Mouse (Mus musculus): ENCODE data around the gene Gucy2e. TPM values are rescaled to one million over a fixed set of nuclear protein-coding genes. Genes with fewer than 3 reads are reported as not detected.

The Gucy2e gene
- not detected for total RNA-seq (2021)
- long read RNA-seq, experiment 1: 0 reads
- long read RNA-seq, experiment 2: 0 reads

GRCm38 (mm10) chr11:69236926-69237260, at the start of gene Gucy2e:
TSS of gene Gucy2e (minus strand) at chr11:69237036.
- no peak for DNase-seq

DNA sequence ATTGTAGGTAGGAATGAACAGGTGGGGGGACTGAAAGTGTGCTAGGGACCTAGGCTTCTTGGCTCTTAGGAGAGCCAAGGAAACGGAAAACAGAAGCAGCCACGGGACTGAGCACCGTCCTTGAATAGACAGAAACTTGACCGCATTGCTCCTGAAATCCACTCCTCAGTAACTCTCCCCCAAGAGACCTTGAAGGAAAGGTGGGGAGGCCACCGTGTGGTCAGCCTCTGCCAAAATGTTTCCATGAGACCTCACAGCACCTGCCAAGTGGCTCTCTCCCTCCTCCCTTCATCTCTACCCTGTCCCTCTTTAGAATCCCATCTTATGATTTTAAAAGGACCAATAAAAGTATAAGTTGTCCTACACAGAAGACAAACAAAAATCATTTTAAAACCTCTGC, 40.4 kb upstream of the Gucy2e start:
- no peak for DNase-seq

GRCm38 (mm10) chr11:69276081-69276480, 39.2 kb upstream of the Gucy2e start:
- no peak for DNase-seq

DNA sequence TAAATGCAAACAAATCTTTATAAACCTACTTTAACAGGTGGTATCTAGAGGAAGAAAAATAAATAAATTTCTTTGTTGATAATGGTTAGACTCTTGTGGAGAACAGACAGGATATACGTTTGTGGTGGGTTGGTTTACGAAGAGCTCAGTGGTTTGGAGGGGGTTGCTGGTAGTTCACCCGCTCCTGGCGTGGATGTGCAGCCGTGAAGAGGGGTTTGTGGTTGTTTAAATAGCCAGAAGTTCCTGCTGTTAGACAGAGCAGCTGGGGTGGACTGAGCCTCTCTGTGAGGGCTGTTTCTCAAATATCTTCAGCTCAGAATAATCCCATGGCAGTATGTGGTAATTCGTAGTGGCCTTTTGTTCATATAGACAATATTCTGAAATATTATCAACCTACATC, 38.8 kb upstream of the Gucy2e start:
- DNase-seq: no peak

- DNase-seq: peak; percentile 90
Measured at GRCm38 (mm10) chr11:69272122-69272740, 35.4 kb upstream of the Gucy2e start.

DNA sequence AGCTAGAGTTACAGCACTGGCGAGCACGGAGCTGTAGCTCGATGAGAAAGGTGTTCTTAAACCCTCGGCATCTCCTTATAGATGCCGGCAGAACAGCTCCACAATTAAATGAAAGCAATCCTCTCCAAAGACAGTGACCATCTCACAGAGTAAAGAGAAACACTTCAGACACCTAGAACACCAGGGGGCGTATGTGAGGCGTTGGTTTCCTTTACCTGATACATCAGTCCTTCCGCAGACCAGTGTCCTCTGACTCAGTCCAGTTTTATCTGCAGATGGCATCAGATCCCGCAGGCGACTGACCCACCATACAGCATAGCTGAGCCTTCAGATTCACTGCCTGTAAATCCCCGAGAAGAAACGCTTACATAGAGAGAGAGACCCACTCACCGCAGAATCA, 32.7 kb upstream of the Gucy2e start:
- DNase-seq: peak; percentile 78

GRCm38 (mm10) chr11:69268100-69268499, 31.3 kb upstream of the Gucy2e start:
- no peak for DNase-seq

GRCm38 (mm10) chr11:69267341-69267740, 30.5 kb upstream of the Gucy2e start:
- DNase-seq: no peak

- DNase-seq: peak; percentile 35
Measured at GRCm38 (mm10) chr11:69266253-69266652, 29.4 kb upstream of the Gucy2e start.

DNA sequence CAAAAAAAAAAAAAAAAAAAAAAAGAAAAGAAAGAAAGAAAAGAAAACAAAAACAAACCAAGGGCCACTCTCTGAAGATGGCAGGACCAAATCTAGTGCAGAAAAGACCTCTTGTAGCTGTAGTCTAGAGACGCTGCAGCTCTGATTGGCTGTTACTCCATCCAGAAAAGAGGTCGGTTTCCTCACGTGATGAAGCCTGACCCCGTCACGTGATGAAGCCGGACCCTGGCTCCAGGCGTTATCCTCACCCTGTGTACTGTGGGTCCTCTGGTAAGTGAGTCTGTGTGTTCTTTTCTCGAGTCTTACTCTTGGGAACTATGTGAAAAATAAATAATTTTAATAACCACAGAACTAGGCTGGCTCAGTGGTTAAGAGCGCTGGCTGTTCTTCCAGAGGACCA, 28.6 kb upstream of the Gucy2e start:
- no peak for DNase-seq

DNA sequence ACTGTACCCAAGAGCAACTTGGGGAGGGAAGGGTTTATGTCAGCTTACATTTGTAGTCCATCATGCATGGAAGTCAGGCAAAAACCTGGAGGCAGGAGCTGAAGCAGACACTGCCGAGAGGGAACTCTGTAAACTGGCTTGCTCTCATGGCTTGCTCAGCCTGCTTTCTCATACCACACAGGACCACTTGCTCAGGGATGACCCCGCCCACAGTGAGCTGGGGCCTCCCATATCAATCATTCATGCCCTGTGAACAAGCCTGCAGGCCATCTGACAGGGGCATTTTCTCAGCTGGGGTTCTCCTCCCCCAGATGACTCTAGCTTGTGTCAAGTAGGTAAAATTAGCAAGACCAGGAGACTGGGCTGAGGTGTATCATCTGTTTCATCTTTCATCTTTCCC, 27.4 kb upstream of the Gucy2e start:
- DNase-seq: no peak

GRCm38 (mm10) chr11:69260111-69260510, 23.3 kb upstream of the Gucy2e start:
- no peak for DNase-seq

GRCm38 (mm10) chr11:69258287-69258686, 21.5 kb upstream of the Gucy2e start:
- DNase-seq: peak; percentile 45

DNA sequence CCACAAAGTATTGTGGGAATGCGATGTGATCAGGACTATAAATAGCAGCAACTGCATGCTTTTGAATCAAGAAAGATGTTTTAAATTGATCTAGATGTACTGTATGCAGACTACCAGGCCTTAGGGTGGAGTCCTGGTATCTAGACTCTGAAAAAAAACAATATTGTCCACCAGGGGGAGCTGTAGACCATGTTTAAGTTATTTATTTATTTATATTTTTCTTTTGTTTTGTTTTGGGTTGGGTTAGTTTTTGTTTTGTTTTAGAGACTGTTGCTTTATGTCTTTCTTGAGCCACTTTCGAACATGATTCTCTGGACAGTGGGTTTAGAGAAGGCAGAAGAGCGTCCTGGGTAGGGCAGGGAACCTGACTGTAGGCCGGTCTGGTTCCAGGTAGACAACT, 21.0 kb upstream of the Gucy2e start:
- DNase-seq: no peak

- DNase-seq: no peak
Measured at GRCm38 (mm10) chr11:69257072-69257471, 20.2 kb upstream of the Gucy2e start.

GRCm38 (mm10) chr11:69254808-69255207, 18.0 kb upstream of the Gucy2e start:
- DNase-seq: no peak

DNA sequence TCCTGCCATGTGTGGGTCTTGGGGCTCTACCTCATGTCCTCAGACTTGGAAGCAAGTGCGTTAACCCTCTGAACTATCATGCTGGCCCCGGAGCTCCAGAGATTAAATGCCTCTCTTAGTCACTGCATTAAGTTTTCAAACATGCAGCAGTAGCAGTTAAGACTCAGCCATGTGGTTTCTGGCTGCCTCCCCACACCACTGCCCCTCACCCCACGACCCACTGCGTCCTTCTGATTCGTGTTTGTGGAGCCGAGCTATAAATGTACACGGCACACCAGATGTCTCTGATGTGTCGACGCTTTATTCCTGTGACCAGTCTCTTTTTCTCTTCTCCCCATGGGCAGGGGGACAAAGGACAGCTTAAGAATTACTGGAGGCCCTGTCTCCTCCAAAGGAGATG, 16.3 kb upstream of the Gucy2e start:
- DNase-seq: no peak

GRCm38 (mm10) chr11:69251953-69252352, 15.1 kb upstream of the Gucy2e start:
- DNase-seq: no peak

GRCm38 (mm10) chr11:69251135-69251842, 14.5 kb upstream of the Gucy2e start:
- DNase-seq: no peak

- no peak for DNase-seq
Measured at GRCm38 (mm10) chr11:69250106-69250505, 13.3 kb upstream of the Gucy2e start.

GRCm38 (mm10) chr11:69249131-69249530, 12.3 kb upstream of the Gucy2e start:
- no peak for DNase-seq

DNA sequence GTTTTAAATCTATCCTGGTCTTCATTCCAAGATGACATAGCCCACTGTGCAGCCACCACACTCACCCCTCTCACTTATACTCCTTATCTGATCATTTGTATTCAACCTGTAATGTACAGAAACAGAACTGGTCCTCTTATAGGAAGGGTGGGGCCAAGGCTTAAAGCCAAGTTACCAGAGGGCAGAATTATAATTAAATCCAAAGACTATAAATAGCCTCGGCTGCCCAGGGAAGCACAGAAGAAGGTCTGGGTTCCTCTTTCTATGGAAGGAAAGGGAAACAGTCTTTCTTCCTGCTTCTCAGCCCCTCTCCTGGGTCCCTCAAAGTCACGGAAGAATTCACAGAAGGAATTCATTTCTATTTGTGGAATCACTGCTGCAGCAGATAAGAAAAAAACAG, 8.8 kb upstream of the Gucy2e start:
- no peak for DNase-seq

GRCm38 (mm10) chr11:69244911-69245310, 8.1 kb upstream of the Gucy2e start:
- peak; percentile 38 for DNase-seq
